Mouse (Mus musculus): ENCODE data around the gene Irf4. TPM values are rescaled to one million over a fixed set of nuclear protein-coding genes. Genes with fewer than 3 reads are reported as not detected.

Irf4 gene
- polyA plus RNA-seq, 1 experiment: not detected

DNA sequence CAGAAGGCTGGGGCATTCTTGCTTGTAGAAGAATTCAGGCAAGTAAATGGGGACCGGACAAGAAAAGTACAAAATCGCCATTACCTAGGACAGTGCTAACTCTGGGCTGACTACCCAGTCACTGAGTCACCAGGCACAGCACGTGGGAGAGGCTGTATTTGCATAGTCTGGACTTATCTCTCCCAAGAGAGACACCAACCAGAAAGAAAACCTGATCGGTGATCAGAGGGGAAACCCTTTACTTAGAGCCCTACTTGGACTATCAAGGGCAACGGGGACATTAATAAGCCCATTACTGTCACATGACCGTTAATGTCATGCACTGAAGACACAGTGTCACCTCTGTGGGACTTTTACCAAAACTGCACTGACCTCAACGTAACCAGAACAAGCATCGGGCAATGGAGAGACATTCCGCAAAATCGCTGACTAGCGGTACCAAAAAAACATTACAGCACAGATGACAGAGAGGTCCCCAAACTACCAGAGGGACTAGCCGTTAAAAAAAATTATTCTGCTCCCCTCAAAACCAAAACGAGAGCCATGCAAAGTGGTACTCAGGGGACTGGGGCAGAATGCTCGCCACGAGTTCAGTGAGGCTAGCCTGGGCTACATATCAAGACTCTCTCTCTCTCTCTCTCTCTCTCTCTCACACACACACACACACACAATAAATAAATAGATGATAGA is 18.8 kb upstream of the Irf4 start:
- Histone ChIP-seq H3K4me3 (replicated peaks) (no peak overlapping the region), H3K27me3 (ENCODE audit: control insufficient read depth) (no peaks in the 10 kb centered on the region), H3K9me3 (ENCODE audit: control insufficient read depth, low read length) (no peaks in the 10 kb centered on the region), H3K4me1 (ENCODE audit: control insufficient read depth) (no peaks in the 10 kb centered on the region), H3K36me3 (ENCODE audit: control insufficient read depth) (no peaks in the 10 kb centered on the region)
- no peak for TF ChIP-seq GATA1 (IDR thresholded peaks at IDR 0.05; ENCODE audit: low read length)
- no peak for TF ChIP-seq TAL1 (IDR thresholded peaks at IDR 0.05; ENCODE audit: low read length)

DNA sequence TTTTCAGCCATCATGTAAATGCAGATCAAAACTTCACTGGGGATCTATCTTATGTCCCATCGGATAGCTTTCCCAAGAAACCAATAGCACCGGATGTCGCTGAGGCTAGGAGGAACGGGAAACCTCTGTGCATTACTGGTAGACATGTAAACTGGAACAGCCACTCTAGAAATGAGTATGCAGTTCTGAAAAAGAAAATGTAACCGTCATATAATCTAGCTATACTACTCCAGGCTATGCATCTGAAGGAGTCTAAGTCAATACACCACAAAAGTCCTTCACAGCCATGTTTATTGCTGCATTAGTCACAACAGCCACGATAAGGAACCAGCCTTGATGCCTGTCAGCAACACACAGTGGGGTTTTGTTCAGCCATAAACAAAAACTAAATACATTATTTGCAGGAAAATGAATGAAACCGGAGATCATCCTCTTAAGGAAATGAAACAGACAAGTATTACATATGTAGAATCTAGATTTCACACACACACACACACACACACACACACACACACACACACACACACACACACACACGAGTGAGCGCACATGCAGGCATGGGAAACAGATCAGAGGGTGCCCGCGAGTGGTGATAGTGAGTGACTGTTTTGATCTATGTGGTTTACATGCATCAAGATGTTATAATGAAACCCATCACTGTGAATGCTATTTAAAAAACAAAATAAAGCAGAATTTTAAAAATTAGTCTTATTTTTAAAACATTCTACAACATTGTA is 16.1 kb upstream of the Irf4 start:
- TF ChIP-seq GATA1 (IDR thresholded peaks at IDR 0.05; ENCODE audit: low read length): no peak
- no peak for TF ChIP-seq TAL1 (IDR thresholded peaks at IDR 0.05; ENCODE audit: low read length)
- Histone ChIP-seq H3K27me3 (ENCODE audit: control insufficient read depth) (no peaks in the 10 kb centered on the region), H3K4me3 (replicated peaks) (no peak overlapping the region), H3K36me3 (ENCODE audit: control insufficient read depth) (no peaks in the 10 kb centered on the region), H3K4me1 (ENCODE audit: control insufficient read depth) (no peaks in the 10 kb centered on the region), H3K9me3 (ENCODE audit: control insufficient read depth, low read length) (no peaks in the 10 kb centered on the region)

DNA sequence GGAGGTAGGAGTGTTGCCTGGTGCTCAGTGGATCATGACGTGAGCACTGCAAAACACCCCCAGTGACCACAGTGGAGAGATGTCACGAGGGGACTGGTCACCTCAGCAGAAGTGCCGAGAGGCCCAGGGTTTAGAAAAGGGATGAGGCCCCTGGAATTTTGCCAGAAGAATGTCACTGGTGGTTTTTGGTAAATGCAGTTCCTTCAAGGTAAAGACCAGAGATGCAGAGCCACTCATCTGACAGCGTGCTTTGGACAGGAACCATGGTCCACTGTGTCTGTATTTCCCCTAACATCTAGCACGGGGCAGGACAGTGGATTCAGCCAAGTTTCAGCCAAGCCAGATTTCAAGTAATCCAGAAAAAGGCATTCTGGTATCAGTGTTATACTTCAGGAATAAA is 12.3 kb upstream of the Irf4 start:
- Histone ChIP-seq H3K4me3 (replicated peaks) (no peak overlapping the region), H3K36me3 (ENCODE audit: control insufficient read depth) (no peaks in the 10 kb centered on the region), H3K27me3 (ENCODE audit: control insufficient read depth) (no peaks in the 10 kb centered on the region), H3K4me1 (ENCODE audit: control insufficient read depth) (no peaks in the 10 kb centered on the region), H3K9me3 (ENCODE audit: control insufficient read depth, low read length) (no peaks in the 10 kb centered on the region)
- TF ChIP-seq GATA1 (IDR thresholded peaks at IDR 0.05; ENCODE audit: low read length) (no peak), TAL1 (IDR thresholded peaks at IDR 0.05; ENCODE audit: low read length) (no peak)

DNA sequence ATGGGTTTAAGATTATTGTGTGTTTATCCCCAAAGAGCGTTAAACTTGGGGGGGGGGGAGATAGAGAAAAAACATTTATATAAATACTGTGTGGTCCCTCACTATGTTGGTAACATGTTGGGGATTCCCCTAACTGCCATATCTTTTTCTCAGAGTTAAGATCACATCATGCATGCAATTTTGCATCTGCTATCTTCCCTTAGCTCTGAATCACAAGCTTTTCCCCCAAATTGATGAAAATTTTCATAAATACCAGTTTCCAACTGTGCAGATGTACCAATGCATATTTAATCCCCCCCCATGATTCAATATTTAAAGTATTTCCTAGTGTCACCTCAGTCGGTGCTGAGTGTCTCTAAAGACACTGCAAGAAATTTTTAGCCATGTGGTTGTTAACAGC is 11.8 kb upstream of the Irf4 start:
- TF ChIP-seq TAL1 (IDR thresholded peaks at IDR 0.05; ENCODE audit: low read length): no peak
- no peak for TF ChIP-seq GATA1 (IDR thresholded peaks at IDR 0.05; ENCODE audit: low read length)
- no peaks in the 10 kb centered on the region for H3K4me1 ChIP-seq (ENCODE audit: control insufficient read depth)
- no peaks in the 10 kb centered on the region for H3K36me3 ChIP-seq (ENCODE audit: control insufficient read depth)

DNA sequence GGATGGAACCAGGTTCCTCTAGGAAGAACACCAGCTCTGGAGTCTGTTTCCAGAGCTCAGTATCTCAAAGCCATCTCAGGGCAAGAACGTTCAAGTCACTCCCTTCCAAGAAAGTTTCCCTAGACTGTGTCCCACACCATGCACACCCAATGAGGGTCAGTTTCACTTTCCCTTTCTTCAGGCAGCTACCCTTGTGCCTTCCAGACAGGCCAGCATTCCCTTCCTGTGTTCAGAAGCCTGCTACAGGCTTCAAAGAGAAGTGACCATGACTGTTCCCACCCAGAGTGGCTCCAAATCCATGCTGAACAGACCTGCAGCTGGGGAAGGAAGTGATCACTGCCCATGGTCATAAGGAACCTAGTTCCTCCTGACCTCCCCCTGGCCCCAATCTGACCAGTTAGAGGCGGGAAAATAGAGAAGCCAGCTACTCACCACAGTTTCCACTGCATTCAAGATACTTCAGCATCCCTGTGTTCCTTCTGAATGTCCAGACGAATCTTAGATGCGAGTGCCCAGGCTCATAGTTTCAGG is 10.7 kb upstream of the Irf4 start:
- Histone ChIP-seq H3K36me3 (ENCODE audit: control insufficient read depth) (no peaks in the 10 kb centered on the region), H3K27me3 (ENCODE audit: control insufficient read depth) (no peaks in the 10 kb centered on the region), H3K4me3 (replicated peaks) (no peak overlapping the region), H3K9me3 (ENCODE audit: control insufficient read depth, low read length) (no peaks in the 10 kb centered on the region), H3K4me1 (ENCODE audit: control insufficient read depth) (no peaks in the 10 kb centered on the region)
- TF ChIP-seq TAL1 (IDR thresholded peaks at IDR 0.05; ENCODE audit: low read length): no peak

More for the DNA sequence above, 11.8 kb upstream of the Irf4 start:
- Histone ChIP-seq H3K4me3 (replicated peaks) (no peak overlapping the region), H3K27me3 (ENCODE audit: control insufficient read depth) (no peaks in the 10 kb centered on the region), H3K9me3 (ENCODE audit: control insufficient read depth, low read length) (no peaks in the 10 kb centered on the region)

DNA sequence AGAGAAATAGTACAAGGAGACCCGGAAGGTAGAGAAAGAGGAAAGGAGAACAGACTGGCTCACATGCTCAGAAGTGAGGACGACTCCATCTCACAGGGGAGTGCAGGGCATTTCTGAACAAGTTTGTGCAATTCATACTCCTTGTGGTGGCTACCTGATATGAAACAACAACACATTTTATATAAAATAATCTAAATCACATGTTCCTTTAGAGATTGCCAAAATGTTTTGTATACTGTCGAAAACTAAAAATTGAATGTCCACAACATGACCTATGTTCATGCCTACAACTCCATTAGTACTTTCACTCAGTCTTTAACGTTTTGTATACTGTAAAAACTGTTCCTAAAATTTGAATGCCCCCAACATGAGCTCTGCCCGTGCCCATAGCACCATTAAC is 7.9 kb upstream of the Irf4 start:
- H3K9me3 ChIP-seq (ENCODE audit: control insufficient read depth, low read length): no peaks in the 10 kb centered on the region
- TF ChIP-seq GATA1 (IDR thresholded peaks at IDR 0.05; ENCODE audit: low read length) (no peak), TAL1 (IDR thresholded peaks at IDR 0.05; ENCODE audit: low read length) (no peak)
- no peaks in the 10 kb centered on the region for H3K36me3 ChIP-seq (ENCODE audit: control insufficient read depth)
- no peaks in the 10 kb centered on the region for H3K27me3 ChIP-seq (ENCODE audit: control insufficient read depth)
- no peaks in the 10 kb centered on the region for H3K4me1 ChIP-seq (ENCODE audit: control insufficient read depth)
- no peak overlapping the region for H3K4me3 ChIP-seq (replicated peaks)

DNA sequence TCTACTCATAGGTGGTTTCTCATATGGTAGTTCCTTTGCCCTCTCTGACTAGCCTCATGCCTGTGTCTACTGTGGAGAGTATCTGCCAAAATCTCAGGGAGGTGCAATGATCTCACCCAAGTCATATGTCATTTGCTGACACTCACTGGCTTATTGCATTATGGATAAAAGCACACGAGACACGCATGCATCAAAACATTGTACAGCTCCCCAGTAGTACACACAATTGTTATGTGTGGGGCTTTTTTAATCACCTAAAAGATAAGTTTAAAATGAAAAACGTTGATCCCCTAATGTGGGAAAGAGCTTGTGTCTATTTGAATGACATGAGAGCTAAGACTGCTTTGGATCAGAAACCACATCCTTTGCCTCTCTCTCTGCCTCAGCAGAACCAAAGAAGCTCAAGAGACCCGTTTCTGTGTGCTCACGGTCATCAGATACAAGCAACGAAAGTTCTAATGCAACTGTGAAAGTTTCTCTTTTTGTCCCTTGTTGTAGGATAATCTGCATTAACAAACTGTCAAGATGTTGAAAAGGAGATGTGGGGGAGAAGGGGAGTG is 6.5 kb upstream of the Irf4 start:
- no peaks in the 10 kb centered on the region for H3K9me3 ChIP-seq (ENCODE audit: control insufficient read depth, low read length)
- no peak overlapping the region for H3K4me3 ChIP-seq (replicated peaks)
- peaks cover 2% of the 10 kb centered on the region; the same call in 1 of the 2 replicates for H3K27me3 ChIP-seq (ENCODE audit: control insufficient read depth)
- TF ChIP-seq GATA1 (IDR thresholded peaks at IDR 0.05; ENCODE audit: low read length): no peak
- no peak for TF ChIP-seq TAL1 (IDR thresholded peaks at IDR 0.05; ENCODE audit: low read length)
- no peaks in the 10 kb centered on the region for H3K4me1 ChIP-seq (ENCODE audit: control insufficient read depth)
- H3K36me3 ChIP-seq (ENCODE audit: control insufficient read depth): no peaks in the 10 kb centered on the region

DNA sequence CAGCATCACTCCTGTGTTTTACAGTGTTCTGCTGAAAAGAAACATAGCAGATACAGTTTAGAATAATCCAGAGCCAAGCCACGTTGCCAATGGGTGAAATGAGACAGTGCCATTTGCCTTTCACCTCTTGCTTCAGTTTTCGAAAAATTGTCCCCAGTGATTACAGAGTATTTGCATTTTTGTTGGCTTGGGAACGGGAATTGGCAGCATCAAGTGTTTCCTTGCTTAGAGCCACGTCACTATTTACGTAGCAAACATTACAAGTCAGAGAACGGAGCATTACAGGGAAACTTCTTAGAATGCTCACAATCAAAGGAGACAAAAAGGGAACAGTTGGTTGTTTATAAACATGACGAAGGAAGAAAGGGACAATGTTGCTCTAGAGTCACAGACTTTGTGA is 3.9 kb upstream of the Irf4 start:
- H3K36me3 ChIP-seq (ENCODE audit: control insufficient read depth): no peaks in the 10 kb centered on the region
- H3K27me3 ChIP-seq (ENCODE audit: control insufficient read depth): peaks cover 23% of the 10 kb centered on the region
- TF ChIP-seq TAL1 (IDR thresholded peaks at IDR 0.05; ENCODE audit: low read length) (no peak), GATA1 (IDR thresholded peaks at IDR 0.05; ENCODE audit: low read length) (no peak)
- H3K9me3 ChIP-seq (ENCODE audit: control insufficient read depth, low read length): no peaks in the 10 kb centered on the region
- H3K4me3 ChIP-seq (replicated peaks): no peak overlapping the region
- H3K4me1 ChIP-seq (ENCODE audit: control insufficient read depth): no peaks in the 10 kb centered on the region; the same call in 1 of the 2 replicates

DNA sequence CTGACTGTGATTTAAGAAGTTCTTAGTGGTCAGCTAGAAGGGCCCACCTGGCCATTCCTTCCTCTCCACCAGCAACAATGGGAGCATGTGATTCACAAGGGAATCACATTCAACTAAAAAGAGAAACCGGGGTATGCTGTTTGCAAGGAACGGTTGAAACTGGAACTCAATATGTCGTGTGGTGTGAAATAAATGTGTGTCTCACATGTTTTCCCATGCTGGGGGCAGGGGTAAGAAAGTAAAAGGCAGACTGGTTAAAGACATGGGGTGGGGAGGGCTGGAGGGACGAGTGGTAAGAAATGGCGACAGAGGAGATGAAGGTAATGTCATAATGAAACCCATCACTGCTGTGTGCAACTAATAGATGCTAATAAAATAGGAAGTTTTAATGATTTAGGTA is 2.0 kb upstream of the Irf4 start:
- no peak for TF ChIP-seq GATA1 (IDR thresholded peaks at IDR 0.05; ENCODE audit: low read length)
- TF ChIP-seq TAL1 (IDR thresholded peaks at IDR 0.05; ENCODE audit: low read length): no peak
- Histone ChIP-seq H3K4me1 (ENCODE audit: control insufficient read depth) (no peaks in the 10 kb centered on the region; the same call in 1 of the 2 replicates), H3K9me3 (ENCODE audit: control insufficient read depth, low read length) (no peaks in the 10 kb centered on the region), H3K27me3 (ENCODE audit: control insufficient read depth) (peaks cover 41% of the 10 kb centered on the region), H3K36me3 (ENCODE audit: control insufficient read depth) (no peaks in the 10 kb centered on the region), H3K4me3 (replicated peaks) (no peak overlapping the region)
